Mouse (Mus musculus) cerebellum, adult 9-10 months (tissue): ENCODE measurements around the gene Nfib.

Experiments
- DNase-seq: peaks from one replicate; pipeline ENCODE4 v3.0.0; 2022

The Nfib gene

GRCm38 (mm10) chr4:82383991-82384731 is 321.4 kb downstream of the Nfib start:
- DNase-seq, result peak; percentile 62

GRCm38 (mm10) chr4:82383346-82383745 is 322.2 kb downstream of the Nfib start:
- DNase-seq, result no peak

GRCm38 (mm10) chr4:82381786-82382185 is 323.8 kb downstream of the Nfib start:
- DNase-seq, result no peak

GRCm38 (mm10) chr4:82380578-82380977 is 325.0 kb downstream of the Nfib start:
- no peak for DNase-seq

GRCm38 (mm10) chr4:82378050-82378449 is 327.5 kb downstream of the Nfib start:
- no peak for DNase-seq

- no peak for DNase-seq
Measured at GRCm38 (mm10) chr4:82377621-82378020, 327.9 kb downstream of the Nfib start.

- DNase-seq, result no peak
Measured at GRCm38 (mm10) chr4:82374560-82374959, 331.0 kb downstream of the Nfib start.

DNA sequence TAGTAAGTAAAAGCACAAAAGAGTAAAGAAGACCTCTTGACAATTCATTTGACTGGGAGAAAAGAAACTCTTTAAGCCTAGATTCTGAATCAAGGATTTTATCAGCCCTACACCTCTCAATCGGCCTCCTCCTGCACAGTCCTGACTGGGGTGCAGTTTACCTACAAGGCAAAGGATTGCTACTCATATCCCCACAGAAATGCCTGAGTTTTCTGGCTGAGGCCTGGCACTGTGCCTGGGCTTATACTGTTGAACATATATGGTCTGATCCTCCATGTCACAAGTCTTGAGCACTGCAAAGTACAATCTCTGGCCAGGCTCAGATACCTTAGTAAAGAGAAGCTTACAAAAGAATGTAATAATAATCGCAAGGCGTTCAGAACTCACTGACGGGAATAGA is 333.3 kb downstream of the Nfib start:
- no peak for DNase-seq

DNA sequence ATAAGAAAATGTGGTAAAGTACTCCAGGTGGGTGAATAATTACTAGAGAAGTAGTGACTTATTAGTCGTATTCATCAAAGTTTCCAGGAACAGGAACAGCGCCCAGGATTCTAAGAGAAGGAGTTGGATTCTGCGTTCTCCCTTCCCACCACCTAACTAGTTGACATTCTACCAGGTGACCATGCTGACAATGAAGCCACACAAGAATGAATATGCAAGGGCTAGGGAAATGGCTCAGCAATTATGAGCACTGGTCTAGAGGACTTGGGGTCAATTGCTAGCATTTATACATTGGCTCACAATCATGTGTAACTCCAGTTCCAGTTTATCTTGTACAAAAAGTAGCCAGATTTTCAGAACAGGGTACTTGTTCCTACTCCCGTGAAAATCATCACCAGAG is 334.1 kb downstream of the Nfib start:
- no peak for DNase-seq

GRCm38 (mm10) chr4:82369011-82369776 is 336.4 kb downstream of the Nfib start:
- DNase-seq, result no peak

GRCm38 (mm10) chr4:82368091-82368775 is 337.3 kb downstream of the Nfib start:
- DNase-seq, result no peak

DNA sequence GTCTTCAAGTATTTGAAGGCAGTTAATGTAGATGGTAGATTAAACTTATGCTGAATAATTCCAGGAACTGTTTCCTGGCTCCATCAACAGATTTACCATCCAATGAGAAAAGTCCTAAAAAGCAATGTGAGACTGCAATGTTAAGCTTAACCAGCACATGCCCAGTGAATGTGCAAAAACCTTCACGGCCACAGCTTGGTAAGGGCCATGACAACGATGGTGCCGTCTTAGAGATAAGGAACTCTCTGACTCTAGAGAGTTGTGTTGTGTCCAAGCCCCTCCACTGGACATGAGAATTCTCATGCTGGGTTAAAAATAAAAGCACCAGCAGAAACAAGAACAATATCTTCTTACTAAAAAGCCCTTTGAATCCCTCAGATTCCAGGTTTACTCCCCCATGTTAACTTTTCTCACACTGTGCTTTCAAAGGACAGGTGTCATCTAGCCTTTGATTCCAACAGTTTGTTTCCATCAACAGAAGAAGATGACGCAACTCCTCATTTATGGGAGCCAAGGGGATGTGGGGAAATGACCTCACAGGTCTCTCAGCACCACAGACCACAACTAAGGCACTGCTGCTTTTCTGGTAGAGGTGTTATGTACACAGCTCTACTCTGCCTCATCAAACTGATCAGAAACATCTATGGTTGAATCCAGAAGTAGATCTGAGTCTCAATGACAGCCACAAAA is 340.7 kb downstream of the Nfib start:
- DNase-seq, result no peak

DNA sequence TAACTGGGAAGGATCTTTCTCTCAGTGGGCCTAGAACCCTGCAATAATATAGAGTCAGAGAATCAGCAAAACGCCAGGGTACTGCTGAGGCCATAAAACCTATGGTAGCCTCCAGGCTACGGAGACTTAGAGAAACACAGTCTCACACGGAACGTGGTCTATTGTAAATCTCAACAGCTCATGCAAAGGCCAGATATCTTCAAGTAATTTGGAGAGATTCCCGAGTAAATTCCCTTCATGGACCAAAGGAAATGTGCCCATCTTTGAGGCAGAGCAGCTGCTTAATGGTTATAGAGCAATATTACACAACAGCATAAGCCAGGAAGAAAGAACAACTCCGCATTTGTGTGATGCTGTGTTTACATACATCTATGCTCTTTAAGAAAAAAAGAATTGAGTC is 341.6 kb downstream of the Nfib start:
- no peak for DNase-seq

DNA sequence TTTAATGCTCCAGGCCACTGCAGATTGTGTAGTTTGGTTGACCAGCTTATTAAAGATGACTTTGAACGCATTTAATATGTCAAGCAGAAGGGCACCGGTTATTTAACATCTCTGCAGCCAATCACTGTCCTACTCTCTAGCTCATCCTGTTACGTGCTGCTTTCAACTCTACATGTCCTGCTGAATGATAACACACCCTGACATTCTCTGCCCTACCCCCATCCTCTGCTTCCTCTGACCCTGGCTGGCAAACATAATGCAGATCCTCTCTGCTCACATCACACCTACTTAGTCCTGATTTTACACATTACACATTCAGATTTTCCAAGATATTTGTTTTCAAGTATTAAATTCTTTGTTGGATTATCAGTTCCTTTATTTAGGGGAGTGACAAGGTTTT is 343.3 kb downstream of the Nfib start:
- no peak for DNase-seq

DNA sequence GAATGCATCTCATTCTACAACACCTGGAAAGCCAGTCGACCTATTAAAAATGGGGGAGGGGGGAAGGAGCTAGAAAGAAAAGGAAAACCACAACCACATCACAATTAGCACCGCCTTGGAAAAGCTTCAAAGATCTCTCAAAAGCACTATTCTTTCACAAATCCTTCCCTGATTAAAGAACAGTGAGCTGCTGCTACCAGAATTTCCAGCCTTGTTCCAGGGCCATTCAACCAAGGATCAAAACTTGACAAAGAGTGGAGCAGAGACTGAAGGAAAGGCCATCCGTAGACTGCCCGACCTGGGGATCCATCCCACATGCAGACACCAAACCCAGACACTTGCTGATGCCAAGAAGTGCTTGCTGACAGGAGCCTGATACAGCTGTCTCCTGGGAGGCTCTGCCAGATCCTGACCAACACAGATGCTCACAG is 345.5 kb downstream of the Nfib start:
- DNase-seq, result peak; percentile 34

GRCm38 (mm10) chr4:82359110-82359509 is 346.4 kb downstream of the Nfib start:
- DNase-seq, result no peak

DNA sequence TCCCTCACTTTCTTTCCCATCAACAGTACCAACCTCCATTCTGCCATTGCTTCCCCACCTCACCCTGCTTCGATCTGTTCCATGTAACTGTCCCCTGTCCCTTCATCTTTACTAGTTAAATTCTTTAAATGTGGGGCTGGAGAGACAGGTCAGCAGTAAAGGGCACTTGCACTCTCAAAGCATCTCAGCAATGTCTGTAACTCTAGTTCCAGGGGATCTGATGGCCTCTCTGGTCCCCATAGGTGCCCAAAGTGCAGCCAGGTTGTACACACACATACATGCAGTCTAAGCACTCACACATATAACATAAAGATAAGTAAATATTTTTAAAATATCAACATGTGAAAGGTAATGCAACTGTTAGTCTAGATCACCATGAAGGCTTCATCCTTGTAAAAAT is 356.5 kb downstream of the Nfib start:
- DNase-seq, result no peak

DNA sequence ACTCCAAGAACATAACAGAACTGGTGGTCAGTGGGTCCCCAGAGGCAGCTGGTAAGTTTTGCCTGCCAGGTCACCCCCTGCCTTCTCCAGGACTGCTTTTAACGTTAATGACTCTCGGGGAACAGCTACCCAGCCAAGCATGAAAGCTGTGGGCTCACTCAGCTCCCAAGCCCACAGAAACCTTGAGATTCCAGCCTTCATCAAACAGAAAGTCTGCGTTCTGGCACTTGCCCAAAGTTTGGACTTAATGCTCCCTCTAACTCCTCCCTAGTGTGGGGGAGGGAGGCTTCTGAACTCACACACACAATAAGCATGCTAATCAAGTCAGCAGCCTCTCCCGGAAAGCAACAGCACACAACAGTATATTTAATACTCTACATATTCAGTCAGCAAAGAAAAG is 360.8 kb downstream of the Nfib start:
- peak; percentile 26 for DNase-seq

GRCm38 (mm10) chr4:82344224-82344623 is 361.3 kb downstream of the Nfib start:
- no peak for DNase-seq

- DNase-seq, result no peak
Measured at GRCm38 (mm10) chr4:82338930-82339329, 366.6 kb downstream of the Nfib start.

GRCm38 (mm10) chr4:82338481-82338880 is 367.1 kb downstream of the Nfib start:
- DNase-seq, result peak; percentile 64

- no peak for DNase-seq
Measured at GRCm38 (mm10) chr4:82336951-82337381, 368.6 kb downstream of the Nfib start.

- no peak for DNase-seq
Measured at GRCm38 (mm10) chr4:82335266-82335865, 370.2 kb downstream of the Nfib start.
